Mouse (Mus musculus) kidney, postnatal 0 days (tissue): ENCODE data around the gene Gjc2. TPM values are rescaled to one million over a fixed set of nuclear protein-coding genes. Genes with fewer than 3 reads are reported as not detected.

Experiments used
- ATAC-seq: fragments of 200-750 bp; cut with Nextera tagmentation; replicated peaks from 2 replicates; pipeline ENCODE4 v1.8.0; 2017; ENCODE audit warnings: low read depth, moderate number of reproducible peaks, moderate TSS enrichment, moderate library complexity; ENCODE audit not compliant: low FRiP score
- DNase-seq: peaks from one replicate; pipeline ENCODE4 v3.0.0-alpha.2; 2016; ENCODE audit warnings: low spot score
- H3K27ac ChIP-seq: fragments of 300-500 bp; sonication (generic); 2 replicates; pipeline ENCODE4 v1.5.1; 2014; ENCODE audit warnings: mild to moderate bottlenecking
- H3K27me3 ChIP-seq: fragments of 300-500 bp; sonication (generic); 2 replicates; pipeline ENCODE4 v1.6.1; 2014; ENCODE audit warnings: low read length, mixed read lengths; ENCODE audit not compliant: insufficient read depth
- H3K36me3 ChIP-seq: fragments of 300-500 bp; sonication (generic); 2 replicates; pipeline ENCODE4 v1.6.1; 2014; ENCODE audit warnings: low read length, mixed read lengths; ENCODE audit not compliant: insufficient read depth
- H3K4me1 ChIP-seq: fragments of 300-500 bp; sonication (generic); replicated peaks from 2 replicates; pipeline ENCODE4 v1.6.1; 2014; ENCODE audit warnings: antibody characterized with exemption, low read length, mixed read lengths; ENCODE audit not compliant: insufficient read depth
- H3K4me2 ChIP-seq: fragments of 300-500 bp; sonication (generic); 2 replicates; pipeline ENCODE4 v1.6.1; 2014; ENCODE audit warnings: mild to moderate bottlenecking, low read length, moderate library complexity, mixed read lengths
- H3K4me3 ChIP-seq: fragments of 300-500 bp; sonication (generic); replicated peaks from 2 replicates; pipeline ENCODE4 v1.5.1; 2014; ENCODE audit warnings: low read depth, low read length
- H3K9ac ChIP-seq: fragments of 300-500 bp; sonication (generic); 2 replicates; pipeline ENCODE4 v1.6.1; 2014; ENCODE audit warnings: low read depth, low read length
- H3K9me3 ChIP-seq: fragments of 300-500 bp; sonication (generic); replicated peaks from 2 replicates; pipeline ENCODE4 v1.6.1; 2016; ENCODE audit warnings: low read length, inconsistent platforms, mixed read lengths
- CTCF ChIP-seq: IDR thresholded peaks from 2 replicates; pipeline ENCODE4 v1.5.1; 2016; ENCODE audit warnings: antibody characterized with exemption, low read depth, mild to moderate bottlenecking, moderate library complexity
- WGBS: fragments of 180-500 bp; shearing (Covaris S2); extraction: QIAGEN DNeasy Blood & Tissue Kit; methylation state at CpG from one replicate; pipeline ENCODE4 v1.1.7; 2014; 5-methylcytosine and 5-hydroxymethylcytosine counted together
- polyA plus RNA-seq: library from polyadenylated mRNA; unstranded; fragments of >200 nt; fragmentation: Nextera tagmentation; extraction: Ambion mirVana; gene quantifications from 2 replicates; pipeline ENCODE4 v1.2.1, GENCODE M21; 2015

Gene Gjc2
- polyA plus RNA-seq, 1 experiment from 2014 or later = 1.2 TPM

GRCm38 (mm10) chr11:59165616-59166241 is 17.3 kb downstream of the Gjc2 start:
- TF ChIP-seq CTCF = no peak
- no peak overlapping the region for H3K9ac ChIP-seq
- H3K4me2 ChIP-seq = no peak overlapping the region
- DNase-seq (peak; percentile 63), ATAC-seq (no peak)
- no peaks in the 10 kb centered on the region for H3K27me3 ChIP-seq
- H3K36me3 ChIP-seq = no peaks in the 10 kb centered on the region
- WGBS = 36% methylated on average over 2 of the region's 2 CpGs
- no peak overlapping the region for H3K4me3 ChIP-seq
- H3K9me3 ChIP-seq = no peaks in the 10 kb centered on the region
- H3K27ac ChIP-seq = 0 out of 2 replicates have a peak overlapping the region, but pooled peaks have one; percentile 25
- peaks cover 7% of the 10 kb centered on the region for H3K4me1 ChIP-seq

GRCm38 (mm10) chr11:59164384-59164783 is 18.6 kb downstream of the Gjc2 start:
- no peak for TF ChIP-seq CTCF
- no peak for ATAC-seq
- no peaks in the 10 kb centered on the region for H3K36me3 ChIP-seq
- H3K4me3 ChIP-seq = peak overlapping the region; percentile 72
- no peak overlapping the region for H3K9ac ChIP-seq
- H3K4me2 ChIP-seq = peak overlapping the region; percentile 56
- 88% methylated on average over 9 of the region's 9 CpGs for WGBS
- H3K9me3 ChIP-seq = no peaks in the 10 kb centered on the region
- H3K27ac ChIP-seq = peak overlapping the region; percentile 100
- no peak for DNase-seq
- H3K4me1 ChIP-seq = peaks cover 7% of the 10 kb centered on the region
- H3K27me3 ChIP-seq = no peaks in the 10 kb centered on the region

GRCm38 (mm10) chr11:59163255-59164236 is 19.5 kb downstream of the Gjc2 start, which contains the start of gene Iba57:
Gene Iba57 (minus strand): TSS chr11:59163739.
- Histone ChIP-seq H3K27ac (peak within 1 kb of the TSS; percentile 100), H3K36me3 (no peaks in the 10 kb centered on the region), H3K9ac (peak within 1 kb of the TSS; percentile 88), H3K9me3 (no peaks in the 10 kb centered on the region), H3K4me1 (peaks cover 7% of the 10 kb centered on the region), H3K27me3 (no peaks in the 10 kb centered on the region), H3K4me2 (peak within 1 kb of the TSS; percentile 56), H3K4me3 (peak within 1 kb of the TSS; percentile 72)
- peak; percentile 98 for DNase-seq
- peak; percentile 39 for TF ChIP-seq CTCF
- ATAC-seq = peak; percentile 97
- WGBS = 2% methylated on average over 57 of the region's 68 CpGs

DNA sequence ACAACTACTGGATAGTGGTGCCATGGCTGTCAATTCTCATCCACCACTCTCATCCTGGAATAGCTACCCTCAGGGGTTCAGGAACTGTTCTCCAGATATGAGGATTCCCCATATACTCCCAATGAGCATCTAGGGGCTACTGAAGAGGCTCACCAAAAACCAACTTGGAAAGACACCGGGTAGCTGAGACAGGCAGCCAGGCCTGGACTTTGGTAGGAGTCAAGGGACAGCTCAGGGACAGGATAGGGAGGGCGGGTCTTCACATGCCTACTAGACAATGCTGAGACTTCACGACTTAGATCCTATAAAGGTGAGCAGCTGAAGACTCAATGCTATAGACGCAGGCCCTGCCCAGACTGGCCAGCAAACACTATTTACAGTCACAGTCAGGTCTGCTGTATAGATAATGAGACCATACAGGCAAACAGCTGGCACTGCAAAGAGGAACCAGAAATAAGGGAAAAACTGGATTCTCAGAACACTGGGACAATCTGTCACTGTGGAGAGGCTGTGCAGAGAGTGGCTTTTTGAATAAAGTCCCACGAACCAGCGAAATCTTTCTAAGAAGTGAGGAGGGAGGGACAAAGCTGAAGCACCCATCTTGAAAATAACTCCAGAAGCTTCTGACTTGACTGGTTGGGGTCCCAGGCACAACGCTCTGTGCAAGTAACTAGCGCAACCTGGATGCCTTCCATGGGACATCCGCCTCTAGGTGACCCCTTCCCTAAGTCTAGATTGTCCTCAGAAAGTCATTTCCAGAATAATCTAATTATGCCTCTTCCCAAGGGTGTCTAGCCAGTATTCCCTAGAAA is 20.4 kb downstream of the Gjc2 start:
- H3K27ac ChIP-seq = peak overlapping the region; percentile 100
- no peaks in the 10 kb centered on the region for H3K9me3 ChIP-seq
- H3K4me3 ChIP-seq = peak overlapping the region; percentile 72
- peak; percentile 9; the same call in 1 of the 2 replicates for ATAC-seq
- peaks cover 8% of the 10 kb centered on the region; the same call in 1 of the 2 replicates for H3K36me3 ChIP-seq
- no peak for TF ChIP-seq CTCF
- 53% methylated on average over 9 of the region's 9 CpGs for WGBS
- peaks cover 7% of the 10 kb centered on the region for H3K4me1 ChIP-seq
- no peak for DNase-seq
- peak overlapping the region; percentile 56 for H3K4me2 ChIP-seq
- H3K9ac ChIP-seq = peak overlapping the region; percentile 15; the same call in 1 of the 2 replicates
- H3K27me3 ChIP-seq = no peaks in the 10 kb centered on the region

DNA sequence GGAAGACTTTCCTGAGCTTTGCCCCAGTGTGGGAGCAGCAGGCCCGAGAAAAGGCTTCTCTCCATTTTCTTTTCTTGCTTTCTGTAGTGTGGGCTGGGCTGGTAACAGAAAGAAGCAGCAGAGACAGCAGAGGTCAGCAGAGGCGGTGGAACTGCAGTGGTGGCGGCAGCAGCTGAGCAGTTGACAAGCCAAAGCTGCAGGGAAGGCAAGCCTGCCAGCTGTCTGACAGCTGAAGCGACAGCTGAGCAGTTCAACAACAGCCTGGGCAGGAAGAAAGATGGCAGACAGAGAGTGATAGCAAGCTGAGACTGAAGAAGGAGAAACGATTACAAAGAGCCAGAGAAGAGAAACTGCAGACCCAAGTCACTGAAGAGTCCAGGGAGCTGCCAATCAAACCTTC is 21.6 kb downstream of the Gjc2 start:
- WGBS = 72% methylated on average over 5 of the region's 5 CpGs
- Histone ChIP-seq H3K4me2 (no peak overlapping the region), H3K9me3 (no peaks in the 10 kb centered on the region), H3K9ac (no peak overlapping the region), H3K4me1 (peaks cover 7% of the 10 kb centered on the region), H3K36me3 (peaks cover 13% of the 10 kb centered on the region), H3K27ac (peak overlapping the region; percentile 5; the same call in 1 of the 2 replicates), H3K4me3 (no peak overlapping the region), H3K27me3 (no peaks in the 10 kb centered on the region)
- no peak for TF ChIP-seq CTCF
- DNase-seq (no peak), ATAC-seq (no peak)
